Comparison of ENCODE assay signal across 20 mouse cellular contexts in genomic region chr12:27367476-27367875, GRCm38 (mm10). TPM values are rescaled to one million over a fixed set of nuclear protein-coding genes. Genes with fewer than 3 reads are reported as not detected.
DNase-seq lines count a peak whose midpoint lies in the region.
"Had no signal": no experiment of that assay in that cellular context is flagged by ENCODE, and none has a peak within 500 bp of the region (broad histone marks: within the 10 kb centered on the region; RNA-seq: fewer than 3 reads in every experiment).

No protein-coding gene starts in this region.

- intact Hi-C loops in heart, postnatal 14 days (cut with DNase I), result no loop called here

- peak; percentile 77 for DNase-seq in heart, adult 11 months
- DNase-seq in heart, postnatal 14 days, result no peak
- peak; percentile 61 for DNase-seq in embryo, embryonic 10.5 days (ENCODE audit: low spot score)
- peak; percentile 53 for DNase-seq in embryo, embryonic 11 days
- peak; percentile 42 for DNase-seq in forelimb bud, embryonic 11.5 days (ENCODE audit: low read depth, low spot score)
- DNase-seq in right cerebral cortex, postnatal 25 days, result no peak
- DNase-seq in kidney, postnatal 25 days, result no peak
- DNase-seq in layer of hippocampus, postnatal 25 days (ENCODE audit: extremely low spot score in 1 of 2, low spot score in 1 of 2), result no peak
- DNase-seq: adrenal gland, adult 2 months; adrenal gland, postnatal 14 days; cerebellum, adult 11 months; cerebellum, adult 2 months; cerebellum, adult 9-11 months; cerebellum, postnatal 25 days; gastrocnemius, adult 2 months; gastrocnemius, postnatal 25 days; heart, adult 2 months had no signal

RNA-seq across cellular contexts. Expression of gene Sox11, which starts 25.1 kb away (rescaled TPM):
- under 1 TPM; 0.57 to 0.76 TPM for total RNA-seq in heart, postnatal 14 days (2021)
- 10 to 100 TPM; 22.9 to 23.5 TPM for total RNA-seq in layer of hippocampus, postnatal 25 days (2021)
- total RNA-seq: common myeloid progenitor, adult 5-6 weeks; hematopoietic stem cell, adult 5-6 weeks; MEL had no signal

Comparison
In these comparisons a context has a peak if more than half of its experiments do, and no peak if none do; other contexts are left out.
1. DNase-seq: peak in heart, adult 11 months (single experiment), embryo, embryonic 10.5 days (single experiment), embryo, embryonic 11 days (single experiment) and forelimb bud, embryonic 11.5 days (single experiment); none in heart, postnatal 14 days (0 of 2), right cerebral cortex, postnatal 25 days (single experiment), kidney, postnatal 25 days (0 of 2) and layer of hippocampus, postnatal 25 days (0 of 2).
2. RNA of gene Sox11, which starts 25.1 kb away (total RNA-seq): 22.9 to 23.5 TPM in layer of hippocampus, postnatal 25 days; 0.57 to 0.76 TPM in heart, postnatal 14 days; every median in the first group is over 10 times any median in the second.